Mouse (Mus musculus): ENCODE data around the gene Nup153. TPM values are rescaled to one million over a fixed set of nuclear protein-coding genes. Genes with fewer than 3 reads are reported as not detected.
A peak's percentile ranks its signal among the peaks of the same experiment; 100 is the strongest.

The Nup153 gene
- polyA plus RNA-seq, 1 experiment from 2014 or later, result 43.7 TPM

- Histone ChIP-seq H3K4me3 (replicated peaks) (no peak overlapping the region), H3K4me1 (no peaks in the 10 kb centered on the region), H3K9ac (no peak overlapping the region), H3K36me3 (replicated peaks) (no peaks in the 10 kb centered on the region), H3K27me3 (no peaks in the 10 kb centered on the region), H3K9me3 (peaks cover 5% of the 10 kb centered on the region; the same call in 1 of the 2 replicates), H3K4me2 (no peak overlapping the region), H3K27ac (no peak overlapping the region)
- WGBS, result 70% methylated on average over 4 of the region's 4 CpGs
- no peak for ATAC-seq (ENCODE audit: low FRiP score)
These were observed 74.1 kb downstream of the Nup153 start for GRCm38 (mm10) chr13:46653671-46654070.

GRCm38 (mm10) chr13:46652671-46653070 is 75.1 kb downstream of the Nup153 start:
- ATAC-seq (ENCODE audit: low FRiP score), result no peak
- WGBS, result 93% methylated on average over 7 of the region's 7 CpGs

GRCm38 (mm10) chr13:46651853-46652252 is 75.9 kb downstream of the Nup153 start:
- no peak for ATAC-seq (ENCODE audit: low FRiP score)
- H3K27ac ChIP-seq, result no peak overlapping the region
- no peak overlapping the region for H3K4me3 ChIP-seq (replicated peaks)
- H3K9me3 ChIP-seq, result peaks cover 5% of the 10 kb centered on the region; the same call in 1 of the 2 replicates
- H3K36me3 ChIP-seq (replicated peaks), result no peaks in the 10 kb centered on the region
- no peaks in the 10 kb centered on the region for H3K27me3 ChIP-seq
- no peaks in the 10 kb centered on the region for H3K4me1 ChIP-seq
- no peak overlapping the region for H3K9ac ChIP-seq
- 95% methylated on average over 7 of the region's 7 CpGs for WGBS
- no peak overlapping the region for H3K4me2 ChIP-seq

More at GRCm38 (mm10) chr13:46652671-46653070, 75.1 kb downstream of the Nup153 start:
- Histone ChIP-seq H3K36me3 (replicated peaks) (no peaks in the 10 kb centered on the region), H3K27me3 (no peaks in the 10 kb centered on the region), H3K9me3 (peaks cover 5% of the 10 kb centered on the region; the same call in 1 of the 2 replicates), H3K4me2 (no peak overlapping the region), H3K9ac (no peak overlapping the region), H3K4me3 (replicated peaks) (no peak overlapping the region), H3K4me1 (no peaks in the 10 kb centered on the region), H3K27ac (no peak overlapping the region)

GRCm38 (mm10) chr13:46645476-46645875 is 82.3 kb downstream of the Nup153 start:
- H3K9ac ChIP-seq, result no peak overlapping the region
- H3K9me3 ChIP-seq, result peaks cover 8% of the 10 kb centered on the region
- 0 out of 2 replicates have a peak, but pooled peaks cover 2% of the 10 kb centered on the region for H3K36me3 ChIP-seq (replicated peaks)
- 73% methylated on average over 6 of the region's 6 CpGs for WGBS
- ATAC-seq (ENCODE audit: low FRiP score), result no peak
- no peak overlapping the region for H3K4me2 ChIP-seq
- H3K27ac ChIP-seq, result no peak overlapping the region
- no peaks in the 10 kb centered on the region for H3K4me1 ChIP-seq
- H3K27me3 ChIP-seq, result no peaks in the 10 kb centered on the region
- no peak overlapping the region for H3K4me3 ChIP-seq (replicated peaks)

GRCm38 (mm10) chr13:46644175-46644574 is 83.6 kb downstream of the Nup153 start:
- H3K4me3 ChIP-seq (replicated peaks), result no peak overlapping the region
- H3K4me2 ChIP-seq, result no peak overlapping the region
- 0 out of 2 replicates have a peak, but pooled peaks cover 2% of the 10 kb centered on the region for H3K36me3 ChIP-seq (replicated peaks)
- ATAC-seq (ENCODE audit: low FRiP score), result no peak
- no peaks in the 10 kb centered on the region for H3K27me3 ChIP-seq
- no peaks in the 10 kb centered on the region for H3K4me1 ChIP-seq
- peaks cover 8% of the 10 kb centered on the region for H3K9me3 ChIP-seq
- no peak overlapping the region for H3K27ac ChIP-seq
- no peak overlapping the region for H3K9ac ChIP-seq
- WGBS, result 91% methylated on average over 6 of the region's 6 CpGs

GRCm38 (mm10) chr13:46642318-46642717 is 85.4 kb downstream of the Nup153 start:
- Histone ChIP-seq H3K36me3 (replicated peaks) (0 out of 2 replicates have a peak, but pooled peaks cover 2% of the 10 kb centered on the region), H3K4me3 (replicated peaks) (no peak overlapping the region), H3K9ac (no peak overlapping the region), H3K4me1 (no peaks in the 10 kb centered on the region), H3K9me3 (peaks cover 8% of the 10 kb centered on the region), H3K27ac (no peak overlapping the region), H3K27me3 (no peaks in the 10 kb centered on the region), H3K4me2 (no peak overlapping the region)
- WGBS, result 89% methylated on average over 4 of the region's 4 CpGs
- ATAC-seq (ENCODE audit: low FRiP score), result no peak

- ATAC-seq (ENCODE audit: low FRiP score), result no peak
- WGBS, result 82% methylated on average over 10 of the region's 10 CpGs
These were observed 86.9 kb downstream of the Nup153 start for GRCm38 (mm10) chr13:46640608-46641468.

GRCm38 (mm10) chr13:46634133-46634488 is 93.6 kb downstream of the Nup153 start:
- peak overlapping the region; percentile 27 for H3K4me3 ChIP-seq (replicated peaks)
- peaks cover 29% of the 10 kb centered on the region for H3K4me1 ChIP-seq
- H3K27me3 ChIP-seq, result no peaks in the 10 kb centered on the region
- no peaks in the 10 kb centered on the region for H3K36me3 ChIP-seq (replicated peaks)
- no peaks in the 10 kb centered on the region for H3K9me3 ChIP-seq
- H3K4me2 ChIP-seq, result peak overlapping the region; percentile 45
- peak overlapping the region; percentile 93 for H3K27ac ChIP-seq
- peak overlapping the region; percentile 17 for H3K9ac ChIP-seq
- WGBS, result 18% methylated on average over 6 of the region's 6 CpGs
- peak; percentile 91 for ATAC-seq (ENCODE audit: low FRiP score)

More at GRCm38 (mm10) chr13:46640608-46641468, 86.9 kb downstream of the Nup153 start:
- Histone ChIP-seq H3K9ac (no peak overlapping the region), H3K4me3 (replicated peaks) (no peak overlapping the region), H3K27ac (no peak overlapping the region), H3K36me3 (replicated peaks) (0 out of 2 replicates have a peak, but pooled peaks cover 2% of the 10 kb centered on the region), H3K27me3 (no peaks in the 10 kb centered on the region), H3K4me1 (no peaks in the 10 kb centered on the region), H3K9me3 (peaks cover 8% of the 10 kb centered on the region), H3K4me2 (no peak overlapping the region)

- H3K4me2 ChIP-seq, result peak overlapping the region; percentile 45
- H3K9ac ChIP-seq, result peak overlapping the region; percentile 17
- peaks cover 29% of the 10 kb centered on the region for H3K4me1 ChIP-seq
- WGBS, result 10% methylated on average over 18 of the region's 18 CpGs
- ATAC-seq (ENCODE audit: low FRiP score), result peak; percentile 88
- no peaks in the 10 kb centered on the region for H3K9me3 ChIP-seq
- no peaks in the 10 kb centered on the region for H3K27me3 ChIP-seq
- H3K36me3 ChIP-seq (replicated peaks), result no peaks in the 10 kb centered on the region
- peak overlapping the region; percentile 93 for H3K27ac ChIP-seq
- H3K4me3 ChIP-seq (replicated peaks), result peak overlapping the region; percentile 27
These were observed 94.2 kb downstream of the Nup153 start for GRCm38 (mm10) chr13:46633320-46634132.

GRCm38 (mm10) chr13:46632796-46633195 is 94.9 kb downstream of the Nup153 start:
- no peaks in the 10 kb centered on the region for H3K9me3 ChIP-seq
- WGBS, result 61% methylated on average over 4 of the region's 4 CpGs
- peak overlapping the region; percentile 93 for H3K27ac ChIP-seq
- H3K4me2 ChIP-seq, result no peak overlapping the region
- no peak overlapping the region for H3K9ac ChIP-seq
- H3K4me3 ChIP-seq (replicated peaks), result no peak overlapping the region
- H3K36me3 ChIP-seq (replicated peaks), result no peaks in the 10 kb centered on the region
- ATAC-seq (ENCODE audit: low FRiP score), result no peak
- no peaks in the 10 kb centered on the region for H3K27me3 ChIP-seq
- H3K4me1 ChIP-seq, result peaks cover 29% of the 10 kb centered on the region
